Mouse (Mus musculus) ovary, adult 10 weeks (tissue): ENCODE measurements around the gene Serping1. TPM values are rescaled to one million over a fixed set of nuclear protein-coding genes. Genes with fewer than 3 reads are reported as not detected.

Experiments
- polyA plus RNA-seq: library from polyadenylated mRNA; stranded (reverse); fragments of 350-450 nt; fragmentation: Illumina TruSeq; extraction: RNeasy Lipid Tissue Mini Kit (QIAGEN cat#74804); gene quantifications from one replicate; pipeline ENCODE4 v1.2.3, GENCODE M21; 2014

Gene Serping1
- 45.8 TPM for polyA plus RNA-seq

GRCm38 (mm10) chr2:84775241-84775640, at the start of gene Serping1:
Gene Serping1, minus strand, starts transcription at chr2:84775444.

GRCm38 (mm10) chr2:84822552-84822951, 47.3 kb upstream of the Serping1 start, which contains the start of gene Smtnl1:
Gene Smtnl1, minus strand, starts transcription at chr2:84822652.

GRCm38 (mm10) chr2:84798493-84798921, 23.3 kb upstream of the Serping1 start, which contains the start of gene Ube2l6:
Gene Ube2l6, plus strand, starts transcription at chr2:84798828.

GRCm38 (mm10) chr2:84743561-84743960, 31.7 kb downstream of the Serping1 start, which contains the start of gene Gm19426:
Gene Gm19426, minus strand, starts transcription at chr2:84743655.

GRCm38 (mm10) chr2:84733579-84734300, 41.5 kb downstream of the Serping1 start, which contains the start of gene Ypel4:
Gene Ypel4, plus strand, starts transcription at chr2:84734058.

GRCm38 (mm10) chr2:84727172-84727858, 47.9 kb downstream of the Serping1 start, which contains the start of gene Clp1:
Gene Clp1, minus strand, starts transcription at chr2:84727350.

Other genes with a start within 250 kb of the Serping1 start
- 362 TPM for gene Ctnnd1, start 124.7 kb downstream of the Serping1 start, polyA plus RNA-seq
- not detected for gene Btbd18, start 116.4 kb downstream of the Serping1 start, polyA plus RNA-seq
- gene Selenoh, start 104.7 kb downstream of the Serping1 start, polyA plus RNA-seq = 31.5 TPM
- not detected for gene Gm28635, start 97.4 kb downstream of the Serping1 start, polyA plus RNA-seq
- 89.1 TPM for gene Med19, start 97.0 kb downstream of the Serping1 start, polyA plus RNA-seq
- 118 TPM for gene Tmx2, start 96.3 kb downstream of the Serping1 start, polyA plus RNA-seq
- gene Zdhhc5, start 60.3 kb downstream of the Serping1 start, polyA plus RNA-seq = 74.2 TPM
- 24.7 TPM for gene Clp1, start 48.1 kb downstream of the Serping1 start, polyA plus RNA-seq
- 1.1 TPM for gene Ypel4, start 41.4 kb downstream of the Serping1 start, polyA plus RNA-seq
- not detected for gene Gm19426, start 31.8 kb downstream of the Serping1 start, polyA plus RNA-seq
- 25.2 TPM for gene Ube2l6, start 23.4 kb upstream of the Serping1 start, polyA plus RNA-seq
- not detected for gene Smtnl1, start 47.2 kb upstream of the Serping1 start, polyA plus RNA-seq
- 2.7 TPM for gene Timm10, start 51.6 kb upstream of the Serping1 start, polyA plus RNA-seq
- 2.0 TPM for gene Slc43a1, start 63.4 kb upstream of the Serping1 start, polyA plus RNA-seq
- gene Rtn4rl2, start 111.3 kb upstream of the Serping1 start, polyA plus RNA-seq = not detected
- 39.9 TPM for gene Slc43a3, start 161.1 kb upstream of the Serping1 start, polyA plus RNA-seq
- not detected for gene Prg2, start 205.0 kb upstream of the Serping1 start, polyA plus RNA-seq
- not detected for gene Prg3, start 212.8 kb upstream of the Serping1 start, polyA plus RNA-seq